Mouse (Mus musculus): ENCODE results near the gene Fev.

The Fev gene

GRCm38 (mm10) chr1:74880785-74881360 is 4.3 kb downstream of the Fev start:
- no peak for DNase-seq (ENCODE audit: low read depth)

GRCm38 (mm10) chr1:74877199-74877598 is 8.0 kb downstream of the Fev start:
- no peak for DNase-seq (ENCODE audit: low read depth)

- DNase-seq (ENCODE audit: low read depth): no peak
Measured at GRCm38 (mm10) chr1:74872218-74872617, 13.0 kb downstream of the Fev start.

GRCm38 (mm10) chr1:74861783-74862182 is 23.4 kb downstream of the Fev start:
- DNase-seq (ENCODE audit: low read depth): no peak

- DNase-seq (ENCODE audit: low read depth): no peak
Measured at GRCm38 (mm10) chr1:74859223-74859984, 25.8 kb downstream of the Fev start.

- DNase-seq (ENCODE audit: low read depth): no peak
Measured at GRCm38 (mm10) chr1:74858805-74859204, 26.4 kb downstream of the Fev start.

GRCm38 (mm10) chr1:74858171-74858719 is 27.0 kb downstream of the Fev start:
- DNase-seq (ENCODE audit: low read depth): no peak

- DNase-seq (ENCODE audit: low read depth): no peak
Measured at GRCm38 (mm10) chr1:74857677-74858076, 27.5 kb downstream of the Fev start.

GRCm38 (mm10) chr1:74857201-74857600 is 28.0 kb downstream of the Fev start:
- DNase-seq (ENCODE audit: low read depth): no peak

- DNase-seq (ENCODE audit: low read depth): no peak
Measured at GRCm38 (mm10) chr1:74856791-74857190, 28.4 kb downstream of the Fev start.

- no peak for DNase-seq (ENCODE audit: low read depth)
Measured at GRCm38 (mm10) chr1:74856439-74856720, 28.8 kb downstream of the Fev start.

- DNase-seq (ENCODE audit: low read depth): no peak
Measured at GRCm38 (mm10) chr1:74855651-74856438, 29.4 kb downstream of the Fev start.

- no peak for DNase-seq (ENCODE audit: low read depth)
Measured at GRCm38 (mm10) chr1:74855156-74855555, 30.1 kb downstream of the Fev start.

- peak; percentile 32 for DNase-seq (ENCODE audit: low read depth)
Measured at GRCm38 (mm10) chr1:74854306-74855056, 30.7 kb downstream of the Fev start, which contains the start of gene Cdk5r2. Cdk5r2 (plus strand) TSS chr1:74854934.

GRCm38 (mm10) chr1:74851001-74851775 is 34.0 kb downstream of the Fev start:
- no peak for DNase-seq (ENCODE audit: low read depth)

- DNase-seq (ENCODE audit: low read depth): no peak
Measured at GRCm38 (mm10) chr1:74850251-74850650, 35.0 kb downstream of the Fev start.

GRCm38 (mm10) chr1:74848946-74849345 is 36.3 kb downstream of the Fev start:
- DNase-seq (ENCODE audit: low read depth): no peak

GRCm38 (mm10) chr1:74846341-74846740 is 38.9 kb downstream of the Fev start:
- no peak for DNase-seq (ENCODE audit: low read depth)

GRCm38 (mm10) chr1:74843090-74843489 is 42.1 kb downstream of the Fev start:
- no peak for DNase-seq (ENCODE audit: low read depth)

- no peak for DNase-seq (ENCODE audit: low read depth)
Measured at GRCm38 (mm10) chr1:74833255-74833654, 52.0 kb downstream of the Fev start.

All from fibroblast of lung, adult 2 months (primary cell).